Mouse (Mus musculus): ENCODE measurements around the gene Tmem41a. TPM values are rescaled to one million over a fixed set of nuclear protein-coding genes. Genes with fewer than 3 reads are reported as not detected.

Gene Tmem41a
- polyA plus RNA-seq, 1 experiment from 2014 or later, result 27.9 TPM

DNA sequence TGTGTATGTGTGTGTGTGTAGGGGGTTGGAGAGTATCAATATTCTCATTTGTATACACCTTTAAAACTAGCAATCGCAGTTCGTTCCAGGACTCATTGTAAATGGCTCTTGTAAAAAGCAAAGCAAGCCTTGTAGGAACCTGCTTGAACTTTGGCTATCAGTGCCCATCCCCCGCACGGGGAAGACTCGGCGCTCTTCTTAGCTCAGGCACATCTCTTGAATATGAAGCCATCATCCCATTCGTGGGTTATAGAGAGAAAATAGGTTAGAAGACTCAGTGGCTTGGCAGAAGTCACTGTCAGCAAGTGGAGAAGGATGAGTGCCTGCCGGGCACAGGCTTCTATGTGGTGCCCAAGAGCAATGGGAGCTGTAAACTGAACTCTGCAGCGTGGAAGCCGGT is 42.7 kb downstream of the Tmem41a start:
- Histone ChIP-seq H3K9ac (no peak overlapping the region), H3K9me3 (ENCODE audit: low read depth, low read length) (no peaks in the 10 kb centered on the region), H3K27ac (ENCODE audit: low read depth) (no peak overlapping the region), H3K4me2 (no peak overlapping the region), H3K4me1 (ENCODE audit: insufficient read depth) (no peaks in the 10 kb centered on the region), H3K4me3 (ENCODE audit: low read depth, low read length) (no peak overlapping the region), H3K27me3 (ENCODE audit: insufficient read depth, low read length) (no peaks in the 10 kb centered on the region), H3K36me3 (ENCODE audit: insufficient read depth) (no peaks in the 10 kb centered on the region)
- no peak for TF ChIP-seq CTCF (IDR thresholded peaks at IDR 0.05; ENCODE audit: low read depth)
- 84% methylated on average over 10 of the region's 10 CpGs for WGBS
- DNase-seq, result no peak
- no peak for ATAC-seq (ENCODE audit: insufficient read depth)

DNA sequence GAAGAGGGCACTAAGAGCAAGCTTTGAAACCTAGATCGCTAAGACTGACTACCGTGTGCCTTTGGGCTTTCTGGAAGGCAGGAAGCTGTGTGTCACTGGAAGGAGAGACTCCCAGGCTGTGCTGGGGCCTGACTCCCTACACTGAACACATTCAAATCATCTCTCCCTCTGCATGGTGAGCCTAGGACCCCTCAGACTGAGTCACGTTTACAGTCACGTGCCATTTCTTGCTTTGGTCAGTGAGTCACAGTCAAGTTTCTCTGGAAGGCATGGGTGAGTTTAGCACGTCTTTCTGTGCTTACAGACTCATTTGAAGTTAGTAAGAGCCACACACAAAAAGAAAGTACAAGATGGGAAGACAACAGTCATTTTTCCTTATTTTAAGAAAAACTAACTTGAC is 46.1 kb downstream of the Tmem41a start:
- Histone ChIP-seq H3K4me1 (ENCODE audit: insufficient read depth) (no peaks in the 10 kb centered on the region), H3K4me2 (no peak overlapping the region), H3K27ac (ENCODE audit: low read depth) (no peak overlapping the region), H3K27me3 (ENCODE audit: insufficient read depth, low read length) (no peaks in the 10 kb centered on the region), H3K9ac (no peak overlapping the region), H3K36me3 (ENCODE audit: insufficient read depth) (no peaks in the 10 kb centered on the region), H3K9me3 (ENCODE audit: low read depth, low read length) (no peaks in the 10 kb centered on the region), H3K4me3 (ENCODE audit: low read depth, low read length) (no peak overlapping the region)
- WGBS, result 68% methylated on average over 5 of the region's 5 CpGs
- no peak for DNase-seq
- no peak for ATAC-seq (ENCODE audit: insufficient read depth)
- no peak for TF ChIP-seq CTCF (IDR thresholded peaks at IDR 0.05; ENCODE audit: low read depth)

DNA sequence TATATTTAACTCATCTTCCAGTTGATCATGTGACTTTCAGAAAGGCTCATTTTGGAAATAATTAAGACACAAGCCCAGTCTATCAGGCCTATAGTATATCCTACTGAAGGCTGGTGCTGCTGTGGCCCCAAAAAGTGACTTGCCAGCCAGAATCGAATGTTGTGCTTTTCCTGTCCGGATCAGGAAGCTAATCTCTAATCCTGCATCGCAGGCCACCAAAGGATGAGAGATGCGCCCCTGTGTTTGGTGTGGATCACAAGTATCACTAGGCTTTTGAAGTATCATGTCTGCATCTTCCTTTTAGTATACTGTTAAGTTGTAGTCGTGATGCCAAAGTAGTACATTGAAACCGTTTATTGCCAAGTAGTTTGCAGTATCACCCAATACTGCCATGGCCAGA is 53.5 kb downstream of the Tmem41a start:
- TF ChIP-seq CTCF (IDR thresholded peaks at IDR 0.05; ENCODE audit: low read depth), result no peak
- 91% methylated on average over 6 of the region's 6 CpGs for WGBS
- Histone ChIP-seq H3K4me3 (ENCODE audit: low read depth, low read length) (no peak overlapping the region), H3K4me2 (no peak overlapping the region), H3K9me3 (ENCODE audit: low read depth, low read length) (no peaks in the 10 kb centered on the region), H3K9ac (no peak overlapping the region), H3K36me3 (ENCODE audit: insufficient read depth) (no peaks in the 10 kb centered on the region), H3K27ac (ENCODE audit: low read depth) (no peak overlapping the region), H3K27me3 (ENCODE audit: insufficient read depth, low read length) (no peaks in the 10 kb centered on the region), H3K4me1 (ENCODE audit: insufficient read depth) (no peaks in the 10 kb centered on the region)
- DNase-seq (no peak), ATAC-seq (ENCODE audit: insufficient read depth) (no peak)

DNA sequence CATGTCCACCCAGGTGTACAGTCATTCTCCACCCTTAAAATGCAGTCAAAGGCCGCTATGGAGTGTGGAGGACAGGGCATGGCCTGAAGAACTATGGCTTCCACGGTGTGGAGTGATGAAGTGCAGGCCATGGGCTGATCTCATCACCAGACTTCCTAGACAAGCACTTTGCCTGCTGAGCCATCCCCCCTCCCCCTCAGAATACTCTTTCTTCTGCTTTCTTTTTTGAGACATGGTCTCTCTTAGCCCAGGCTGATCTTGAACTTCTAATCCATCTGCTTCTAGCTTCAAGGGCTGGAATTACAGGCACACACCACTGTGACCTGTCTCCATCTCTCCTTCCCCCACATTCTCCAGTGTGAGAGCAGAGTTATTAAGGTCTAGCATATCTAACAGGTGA is 59.8 kb downstream of the Tmem41a start:
- 83% methylated on average over 2 of the region's 2 CpGs for WGBS
- no peak overlapping the region for H3K27ac ChIP-seq (ENCODE audit: low read depth)
- no peaks in the 10 kb centered on the region for H3K27me3 ChIP-seq (ENCODE audit: insufficient read depth, low read length)
- ATAC-seq (ENCODE audit: insufficient read depth) (no peak), DNase-seq (no peak)
- no peaks in the 10 kb centered on the region for H3K4me1 ChIP-seq (ENCODE audit: insufficient read depth)
- no peaks in the 10 kb centered on the region for H3K36me3 ChIP-seq (ENCODE audit: insufficient read depth)
- no peaks in the 10 kb centered on the region for H3K9me3 ChIP-seq (ENCODE audit: low read depth, low read length)
- TF ChIP-seq CTCF (IDR thresholded peaks at IDR 0.05; ENCODE audit: low read depth), result no peak
- no peak overlapping the region for H3K4me2 ChIP-seq
- H3K9ac ChIP-seq, result no peak overlapping the region
- H3K4me3 ChIP-seq (ENCODE audit: low read depth, low read length), result no peak overlapping the region

Other genes starting within 250 kb of the Tmem41a start
- gene Ehhadh, start 159.7 kb downstream of the Tmem41a start, polyA plus RNA-seq (2014; fragmentation: Nextera tagmentation; extraction: Ambion mirVana), result 1.6 and 2.4 TPM in 2 replicates
- 0.65 and 0.95 TPM in 2 replicates for gene Map3k13, start 153.2 kb downstream of the Tmem41a start, polyA plus RNA-seq (2014; fragmentation: Nextera tagmentation; extraction: Ambion mirVana)
- 0.08 and 0.47 TPM in 2 replicates for gene Liph, start 48.1 kb upstream of the Tmem41a start, polyA plus RNA-seq (2014; fragmentation: Nextera tagmentation; extraction: Ambion mirVana)
- 52.7 and 53.1 TPM in 2 replicates for gene Senp2, start 61.9 kb upstream of the Tmem41a start, polyA plus RNA-seq (2014; fragmentation: Nextera tagmentation; extraction: Ambion mirVana)
- gene Igf2bp2, start 215.7 kb upstream of the Tmem41a start, polyA plus RNA-seq (2014; fragmentation: Nextera tagmentation; extraction: Ambion mirVana), result 83.4 and 87.9 TPM in 2 replicates